Mouse (Mus musculus) forebrain, embryonic 13.5 days (tissue): ENCODE measurements around the gene Strip1. TPM values are rescaled to one million over a fixed set of nuclear protein-coding genes. Genes with fewer than 3 reads are reported as not detected.

ENCODE experiments used
- ATAC-seq: fragments of 200-750 bp; cut with Nextera tagmentation; 2 replicates; pipeline ENCODE4 v1.8.0; 2017
- H3K27ac ChIP-seq: fragments of 300-500 bp; sonication (generic); 2 replicates; pipeline ENCODE4 v1.5.1; 2015; ENCODE audit warnings: inconsistent platforms, mild to moderate bottlenecking, moderate library complexity
- H3K27me3 ChIP-seq: fragments of 300-500 bp; sonication (generic); 2 replicates; pipeline ENCODE4 v1.6.1; 2015; ENCODE audit warnings: mild to moderate bottlenecking, inconsistent platforms
- H3K36me3 ChIP-seq: fragments of 300-500 bp; sonication (generic); 2 replicates; pipeline ENCODE4 v1.6.1; 2015; ENCODE audit warnings: mild to moderate bottlenecking, inconsistent platforms; ENCODE audit not compliant: poor library complexity, severe bottlenecking
- H3K4me1 ChIP-seq: fragments of 300-500 bp; sonication (generic); 2 replicates; pipeline ENCODE4 v1.6.1; 2015; ENCODE audit warnings: inconsistent platforms
- H3K4me2 ChIP-seq: fragments of 300-500 bp; sonication (generic); 2 replicates; pipeline ENCODE4 v1.6.1; 2015; ENCODE audit warnings: inconsistent platforms, mild to moderate bottlenecking, moderate library complexity
- H3K4me3 ChIP-seq: fragments of 300-500 bp; sonication (generic); 2 replicates; pipeline ENCODE4 v1.5.1; 2015; ENCODE audit warnings: mild to moderate bottlenecking, inconsistent platforms
- H3K9ac ChIP-seq: fragments of 300-500 bp; sonication (generic); 2 replicates; pipeline ENCODE4 v1.6.1; 2015; ENCODE audit warnings: mild to moderate bottlenecking, inconsistent platforms
- H3K9me3 ChIP-seq: fragments of 300-500 bp; sonication (generic); replicated peaks from 2 replicates; pipeline ENCODE4 v1.6.1; 2016; ENCODE audit warnings: inconsistent platforms
- WGBS: fragments of 180-500 bp; shearing (Covaris S2); methylation state at CpG from one replicate; pipeline ENCODE4 v1.1.7; 2015; 5-methylcytosine and 5-hydroxymethylcytosine counted together
- polyA plus RNA-seq: library from polyadenylated mRNA; unstranded; fragments of >200 nt; fragmentation: Nextera tagmentation; extraction: Ambion mirVana; gene quantifications from 2 replicates; pipeline ENCODE4 v1.2.1, GENCODE M21; 2015

Gene Strip1
- polyA plus RNA-seq, 1 experiment from 2014 or later: 110 TPM

DNA sequence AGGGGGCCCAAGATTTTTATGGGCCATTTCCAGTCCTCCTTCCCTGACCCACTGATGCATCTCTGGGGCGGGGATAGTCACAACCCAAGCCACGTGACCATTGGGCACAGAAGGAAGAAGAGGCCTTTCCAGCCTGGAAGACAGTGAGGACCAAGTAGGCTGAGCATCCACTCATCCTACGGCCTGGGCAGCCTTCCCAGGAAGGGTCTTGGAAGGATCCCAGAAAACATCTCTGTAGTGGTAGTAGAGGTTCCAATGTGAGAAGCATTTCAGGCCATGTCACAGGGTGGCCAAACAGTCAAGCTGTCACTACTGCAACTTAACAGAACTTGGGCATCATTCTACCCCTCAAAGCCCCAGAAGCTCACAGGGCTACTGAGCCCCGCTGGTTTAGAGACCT is 68.9 kb downstream of the Strip1 start:
- H3K36me3 ChIP-seq: no peaks in the 10 kb centered on the region
- ATAC-seq: no peak
- H3K9me3 ChIP-seq: no peaks in the 10 kb centered on the region
- no peak overlapping the region for H3K4me2 ChIP-seq
- H3K4me3 ChIP-seq: no peak overlapping the region
- H3K27me3 ChIP-seq: peaks cover 4% of the 10 kb centered on the region; the same call in 1 of the 2 replicates
- 79% methylated on average over 4 of the region's 4 CpGs for WGBS
- no peak overlapping the region for H3K9ac ChIP-seq
- H3K4me1 ChIP-seq: no peaks in the 10 kb centered on the region
- H3K27ac ChIP-seq: no peak overlapping the region

Other genes starting within 250 kb of the Strip1 start
- 0.25 and 0.38 TPM in 2 replicates for gene Kcnc4, start 172.1 kb downstream of the Strip1 start, polyA plus RNA-seq
- gene Slc6a17, start 113.7 kb downstream of the Strip1 start, polyA plus RNA-seq: 9.6 and 11.2 TPM in 2 replicates
- not detected in 2 replicates for gene Ubl4b, start 76.6 kb downstream of the Strip1 start, polyA plus RNA-seq
- 2.3 and 2.9 TPM in 2 replicates for gene Alx3, start 36.7 kb downstream of the Strip1 start, polyA plus RNA-seq
- gene Gm10961, start 372 bp downstream of the Strip1 start, polyA plus RNA-seq: not detected in 2 replicates
- 98.6 and 106 TPM in 2 replicates for gene Ahcyl1, start 64.9 kb upstream of the Strip1 start, polyA plus RNA-seq
- gene Csf1, start 128.8 kb upstream of the Strip1 start, polyA plus RNA-seq: 4.5 and 4.9 TPM in 2 replicates
- gene Eps8l3, start 245.5 kb upstream of the Strip1 start, polyA plus RNA-seq: not detected in 2 replicates